ENCODE assay signal across 24 mouse cellular contexts in the genomic region with DNA sequence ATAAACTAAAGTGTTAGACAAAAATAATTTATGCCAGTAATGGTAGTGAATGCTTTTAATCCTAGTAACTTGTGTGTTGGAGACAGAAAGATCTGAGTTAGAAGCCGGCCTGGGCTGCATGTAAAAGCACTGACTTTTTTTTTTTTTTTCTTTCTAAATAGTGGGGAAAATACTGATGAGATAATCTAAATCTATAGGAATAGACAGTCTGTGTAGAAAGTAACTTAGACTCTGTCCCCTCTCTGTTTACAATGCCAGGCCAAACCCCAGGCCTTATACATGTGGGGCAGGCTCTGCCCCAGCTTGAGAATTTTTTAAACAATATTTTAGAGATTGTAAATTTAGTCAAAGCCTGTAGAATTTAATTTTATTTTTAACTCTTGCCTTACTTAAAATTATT. TPM values are rescaled to one million over a fixed set of nuclear protein-coding genes. Genes with fewer than 3 reads are reported as not detected.
DNase-seq lines count a peak whose midpoint lies in the region; ATAC-seq and TF ChIP-seq lines count a peak whose summit lies in the region.
"Had no signal": no experiment of that assay in that cellular context is flagged by ENCODE, and none has a peak within 500 bp of the region (broad histone marks: within the 10 kb centered on the region; RNA-seq: fewer than 3 reads in every experiment).

No protein-coding gene starts in this region.

- peaks cover 10% of the 10 kb centered on the region for H3K4me1 ChIP-seq in heart, embryonic 16.5 days (ENCODE audit: control insufficient read depth, insufficient read depth, low read length)
- H3K4me1 ChIP-seq in heart, embryonic 10.5 days, result peaks cover 7% of the 10 kb centered on the region
- H3K4me1 ChIP-seq in liver, postnatal 0 days (ENCODE audit: insufficient read depth), result peaks cover 31% of the 10 kb centered on the region; the same call in 1 of the 2 replicates
- H3K4me1 ChIP-seq: forebrain, embryonic 15.5 days; hindbrain, embryonic 13.5 days; limb, embryonic 15.5 days; midbrain, embryonic 12.5 days had no signal

- DNase-seq in heart, embryonic 10.5 days (ENCODE audit: low spot score), result no peak
- DNase-seq in 416B (ENCODE audit: low read depth), result peak; percentile 41
- DNase-seq in induced T-regulatory cell, adult 2 months (ENCODE audit: low read depth), result peak; percentile 31
- no peak for DNase-seq in liver, postnatal 0 days
- DNase-seq in B cell, adult 2 months, result no peak
- DNase-seq in gastrocnemius, postnatal 36 days, result no peak
- DNase-seq: adrenal gland, postnatal 10 days; cerebellum, adult 9-11 months; heart, postnatal 36 days; kidney, adult 9 months; kidney, postnatal 14 days; left cerebral cortex, postnatal 4 days; lung, postnatal 4 days had no signal

- H3K9me3 ChIP-seq in heart, embryonic 16.5 days (replicated peaks; ENCODE audit: control insufficient read depth, low read length), result no peaks in the 10 kb centered on the region
- H3K9me3 ChIP-seq in heart, embryonic 10.5 days, result no peaks in the 10 kb centered on the region
- no peaks in the 10 kb centered on the region for H3K9me3 ChIP-seq in liver, postnatal 0 days (ENCODE audit: low read length)
- H3K9me3 ChIP-seq: embryonic facial prominence, embryonic 10.5 days; forebrain, embryonic 15.5 days; G1E; hindbrain, embryonic 13.5 days; limb, embryonic 15.5 days; midbrain, embryonic 12.5 days had no signal

- 75% methylated on average over 1 of the region's 1 CpGs for WGBS in heart, embryonic 16.5 days
- 93% methylated on average over 1 of the region's 1 CpGs for WGBS in heart, embryonic 10.5 days
- 15% methylated on average over 1 of the region's 1 CpGs for WGBS in liver, postnatal 0 days (ENCODE audit: insufficient replicate concordance)

- no peak overlapping the region for H3K9ac ChIP-seq in heart, embryonic 16.5 days (ENCODE audit: low read length)
- H3K9ac ChIP-seq in liver, postnatal 0 days (replicated peaks), result no peak overlapping the region
- H3K9ac ChIP-seq: forebrain, embryonic 15.5 days; hindbrain, embryonic 13.5 days; limb, embryonic 15.5 days; midbrain, embryonic 12.5 days had no signal

- H3K27me3 ChIP-seq in heart, embryonic 16.5 days (ENCODE audit: control insufficient read depth, insufficient read depth, low read length), result no peaks in the 10 kb centered on the region
- H3K27me3 ChIP-seq in heart, embryonic 10.5 days (ENCODE audit: insufficient read depth, poor library complexity, severe bottlenecking), result no peaks in the 10 kb centered on the region
- H3K27me3 ChIP-seq in liver, postnatal 0 days (ENCODE audit: insufficient read depth, low read length), result no peaks in the 10 kb centered on the region
- H3K27me3 ChIP-seq: forebrain, embryonic 15.5 days; hindbrain, embryonic 13.5 days; limb, embryonic 15.5 days; midbrain, embryonic 12.5 days had no signal

- H3K36me3 ChIP-seq in heart, embryonic 16.5 days (ENCODE audit: control insufficient read depth, insufficient read depth), result no peaks in the 10 kb centered on the region; the same call in 1 of the 2 replicates
- peaks cover under 1% of the 10 kb centered on the region; the same call in 1 of the 2 replicates for H3K36me3 ChIP-seq in heart, embryonic 10.5 days
- no peaks in the 10 kb centered on the region for H3K36me3 ChIP-seq in liver, postnatal 0 days (replicated peaks; ENCODE audit: insufficient read depth, low read length)
- H3K36me3 ChIP-seq: limb, embryonic 15.5 days had no signal

- intact Hi-C loops in gastrocnemius, postnatal 36 days (cut with DNase I), result no loop called here

- H3K4me2 ChIP-seq in heart, embryonic 16.5 days (ENCODE audit: low read depth, low read length), result no peak overlapping the region
- H3K4me2 ChIP-seq in liver, postnatal 0 days (ENCODE audit: low read depth, low read length), result peak overlapping the region; percentile 5; the same call in 1 of the 2 replicates
- H3K4me2 ChIP-seq: forebrain, embryonic 15.5 days; hindbrain, embryonic 13.5 days; limb, embryonic 15.5 days; midbrain, embryonic 12.5 days had no signal

- H3K4me3 ChIP-seq in heart, embryonic 16.5 days (ENCODE audit: low read length), result 0 out of 2 replicates have a peak overlapping the region, but pooled peaks have one; percentile 8
- H3K4me3 ChIP-seq in heart, embryonic 10.5 days, result no peak overlapping the region
- peak overlapping the region; percentile 33 for H3K4me3 ChIP-seq in liver, postnatal 0 days (ENCODE audit: low read depth, low read length)
- H3K4me3 ChIP-seq: embryonic facial prominence, embryonic 10.5 days; forebrain, embryonic 15.5 days; hindbrain, embryonic 13.5 days; limb, embryonic 15.5 days; midbrain, embryonic 12.5 days had no signal

- no peak for TF ChIP-seq CTCF in liver, postnatal 0 days (IDR thresholded peaks at IDR 0.05; ENCODE audit: low read depth)

- ATAC-seq in heart, embryonic 16.5 days (replicated peaks; ENCODE audit: extremely low read depth, insufficient read depth, low FRiP score), result no peak
- no peak for ATAC-seq in liver, postnatal 0 days
- ATAC-seq: activated CD4-positive, CD25-positive, alpha-beta regulatory T cell, adult 4 months; forebrain, embryonic 15.5 days had no signal

- TF ChIP-seq EP300 in liver, postnatal 0 days (IDR thresholded peaks at IDR 0.05; ENCODE audit: low read depth), result no peak

- H3K27ac ChIP-seq in heart, embryonic 16.5 days (ENCODE audit: low read length), result no peak overlapping the region
- no peak overlapping the region for H3K27ac ChIP-seq in heart, embryonic 10.5 days
- H3K27ac ChIP-seq in liver, postnatal 0 days (ENCODE audit: low read depth), result no peak overlapping the region
- H3K27ac ChIP-seq: embryonic facial prominence, embryonic 10.5 days; forebrain, embryonic 15.5 days; hindbrain, embryonic 13.5 days; limb, embryonic 15.5 days; midbrain, embryonic 12.5 days had no signal

RNA-seq across cellular contexts. Expression of a gene that starts 0.6 kb away (rescaled TPM):
- 1.2 and 2.0 TPM in 2 replicates for polyA plus RNA-seq in heart, embryonic 16.5 days (2015; fragmentation: Nextera tagmentation; extraction: Ambion mirVana)
- polyA plus RNA-seq in heart, embryonic 10.5 days (2016; fragmentation: Nextera tagmentation; extraction: Ambion mirVana), result 0.49 TPM in 1 of 2 replicates, not detected in the other
- polyA plus RNA-seq in liver, postnatal 0 days (2015; fragmentation: Nextera tagmentation; extraction: Ambion mirVana), result 7.7 and 7.9 TPM in 2 replicates
- total RNA-seq in gastrocnemius, postnatal 36 days (2021), result under 1 TPM; 0.76 to 0.87 TPM
- polyA plus RNA-seq: embryonic facial prominence, embryonic 10.5 days; forebrain, embryonic 15.5 days; hindbrain, embryonic 13.5 days had no signal

RNA-seq across cellular contexts. Expression of a gene that starts 7.4 kb away (rescaled TPM):
- 0.45 and 0.83 TPM in 2 replicates for polyA plus RNA-seq in heart, embryonic 16.5 days (2015; fragmentation: Nextera tagmentation; extraction: Ambion mirVana)
- 0.71 and 1.3 TPM in 2 replicates for polyA plus RNA-seq in heart, embryonic 10.5 days (2016; fragmentation: Nextera tagmentation; extraction: Ambion mirVana)
- 0.76 and 0.99 TPM in 2 replicates for polyA plus RNA-seq in liver, postnatal 0 days (2015; fragmentation: Nextera tagmentation; extraction: Ambion mirVana)
- total RNA-seq in gastrocnemius, postnatal 36 days (2021), result under 1 TPM in 1 of 2 experiments, not detected in 1; 0.08 TPM
- total RNA-seq: layer of hippocampus, adult 18-20 months; left cerebral cortex, postnatal 4 days had no signal
- polyA plus RNA-seq: G1E had no signal

RNA-seq across cellular contexts. Expression of a gene that starts 7.5 kb away (rescaled TPM):
- 1.8 and 3.5 TPM in 2 replicates for polyA plus RNA-seq in heart, embryonic 16.5 days (2015; fragmentation: Nextera tagmentation; extraction: Ambion mirVana)
- 1.1 and 1.4 TPM in 2 replicates for polyA plus RNA-seq in heart, embryonic 10.5 days (2016; fragmentation: Nextera tagmentation; extraction: Ambion mirVana)
- polyA plus RNA-seq in liver, postnatal 0 days (2015; fragmentation: Nextera tagmentation; extraction: Ambion mirVana), result 6.7 and 7.2 TPM in 2 replicates
- total RNA-seq in gastrocnemius, postnatal 36 days (2021), result 1 to 10 TPM; 3.7 to 4.0 TPM

RNA-seq across cellular contexts. Expression of a gene that starts 19.1 kb away (rescaled TPM):
- 0.06 and 0.08 TPM in 2 replicates for polyA plus RNA-seq in heart, embryonic 16.5 days (2015; fragmentation: Nextera tagmentation; extraction: Ambion mirVana)
- 0.12 and 0.16 TPM in 2 replicates for polyA plus RNA-seq in heart, embryonic 10.5 days (2016; fragmentation: Nextera tagmentation; extraction: Ambion mirVana)
- polyA plus RNA-seq in liver, postnatal 0 days (2015; fragmentation: Nextera tagmentation; extraction: Ambion mirVana), result 0.05 and 0.09 TPM in 2 replicates
- not detected for total RNA-seq in gastrocnemius, postnatal 36 days (2021)
- total RNA-seq: gastrocnemius, adult 8-10 months; heart, postnatal 36 days had no signal
- polyA plus RNA-seq: activated CD4-positive, CD25-positive, alpha-beta regulatory T cell, adult 4 months; G1E; small intestine, adult 2 months had no signal

Comparison
In these comparisons a context has a peak if more than half of its experiments do, and no peak if none do; other contexts are left out.
1. DNase-seq: peak in 416B (single experiment) and induced T-regulatory cell, adult 2 months (single experiment); none in heart, embryonic 10.5 days (single experiment), liver, postnatal 0 days (single experiment), B cell, adult 2 months (0 of 2) and gastrocnemius, postnatal 36 days (0 of 2).